Mouse (Mus musculus) hindbrain, postnatal 0 days (tissue): ENCODE measurements around the gene Kif18a. TPM values are rescaled to one million over a fixed set of nuclear protein-coding genes. Genes with fewer than 3 reads are reported as not detected.

Experiments used
- ATAC-seq: fragments of 200-750 bp; cut with Nextera tagmentation; 2 replicates; pipeline ENCODE4 v1.8.0; 2017; ENCODE audit warnings: mild to moderate bottlenecking, moderate TSS enrichment, moderate library complexity
- DNase-seq: peaks from one replicate; pipeline ENCODE4 v3.0.0-alpha.2; 2015; ENCODE audit warnings: low spot score
- H3K27ac ChIP-seq: fragments of 300-500 bp; sonication (generic); 2 replicates; pipeline ENCODE4 v1.5.1; 2014; ENCODE audit warnings: mild to moderate bottlenecking
- H3K27me3 ChIP-seq: fragments of 300-500 bp; sonication (generic); 2 replicates; pipeline ENCODE4 v1.6.1; 2014; ENCODE audit warnings: low read length, mixed read lengths; ENCODE audit not compliant: insufficient read depth
- H3K36me3 ChIP-seq: fragments of 300-500 bp; sonication (generic); 2 replicates; pipeline ENCODE4 v1.6.1; 2014; ENCODE audit warnings: low read length, mixed read lengths; ENCODE audit not compliant: insufficient read depth
- H3K4me1 ChIP-seq: fragments of 300-500 bp; sonication (generic); 2 replicates; pipeline ENCODE4 v1.6.1; 2014; ENCODE audit warnings: antibody characterized with exemption, low read length, mixed read lengths; ENCODE audit not compliant: insufficient read depth
- H3K4me2 ChIP-seq: fragments of 300-500 bp; sonication (generic); 2 replicates; pipeline ENCODE4 v1.6.1; 2014; ENCODE audit warnings: low read depth, mild to moderate bottlenecking, low read length, moderate library complexity, mixed read lengths
- H3K4me3 ChIP-seq: fragments of 300-500 bp; sonication (generic); 2 replicates; pipeline ENCODE4 v1.5.1; 2014; ENCODE audit warnings: low read length
- H3K9ac ChIP-seq: fragments of 300-500 bp; sonication (generic); replicated peaks from 2 replicates; pipeline ENCODE4 v1.6.1; 2014; ENCODE audit warnings: mild to moderate bottlenecking, low read length, moderate library complexity, mixed read lengths
- H3K9me3 ChIP-seq: fragments of 300-500 bp; sonication (generic); 2 replicates; pipeline ENCODE4 v1.6.1; 2016; ENCODE audit warnings: low read length, mixed read lengths
- CTCF ChIP-seq: IDR thresholded peaks from 2 replicates; pipeline ENCODE4 v1.5.1; 2016; ENCODE audit warnings: antibody characterized with exemption, control low read depth, low read depth
- WGBS: fragments of 180-500 bp; shearing (Covaris S2); extraction: QIAGEN DNeasy Blood & Tissue Kit; methylation state at CpG from one replicate; pipeline ENCODE4 v1.1.7; 2014; 5-methylcytosine and 5-hydroxymethylcytosine counted together
- polyA plus RNA-seq: library from polyadenylated mRNA; unstranded; fragments of >200 nt; fragmentation: Nextera tagmentation; extraction: Ambion mirVana; gene quantifications from 2 replicates; pipeline ENCODE4 v1.2.1, GENCODE M21; 2015
- total RNA-seq: library from RNA; depleted of rRNA; stranded (reverse); fragments of >200 nt; gene quantifications from 2 replicates; pipeline ENCODE4 v1.2.3, GENCODE M21; 2014

Gene Kif18a
- total and polyA plus RNA-seq, 2 experiments from 2014 or later, result 3.0 to 3.5 TPM

- H3K9me3 ChIP-seq, result no peaks in the 10 kb centered on the region
- ATAC-seq (no peak), DNase-seq (no peak)
- H3K36me3 ChIP-seq, result no peaks in the 10 kb centered on the region
- no peak overlapping the region for H3K27ac ChIP-seq
- H3K9ac ChIP-seq, result no peak overlapping the region
- no peaks in the 10 kb centered on the region for H3K4me1 ChIP-seq
- no peak for TF ChIP-seq CTCF
- H3K4me2 ChIP-seq, result no peak overlapping the region
- H3K27me3 ChIP-seq, result no peaks in the 10 kb centered on the region
- H3K4me3 ChIP-seq, result no peak overlapping the region
- WGBS, result 88% methylated on average over 4 of the region's 4 CpGs
Measured at GRCm38 (mm10) chr2:109348742-109349141, 68.2 kb downstream of the Kif18a start.

- no peak for TF ChIP-seq CTCF
- Histone ChIP-seq H3K9ac (no peak overlapping the region), H3K4me1 (no peaks in the 10 kb centered on the region), H3K9me3 (no peaks in the 10 kb centered on the region), H3K36me3 (no peaks in the 10 kb centered on the region), H3K4me3 (no peak overlapping the region), H3K4me2 (no peak overlapping the region), H3K27ac (no peak overlapping the region), H3K27me3 (no peaks in the 10 kb centered on the region)
- 70% methylated on average over 3 of the region's 3 CpGs for WGBS
- DNase-seq (no peak), ATAC-seq (no peak)
Measured at GRCm38 (mm10) chr2:109358456-109359141, 78.1 kb downstream of the Kif18a start.

- Histone ChIP-seq H3K27ac (no peak overlapping the region), H3K27me3 (no peaks in the 10 kb centered on the region), H3K4me3 (no peak overlapping the region), H3K9me3 (no peaks in the 10 kb centered on the region), H3K4me1 (no peaks in the 10 kb centered on the region), H3K36me3 (no peaks in the 10 kb centered on the region), H3K9ac (no peak overlapping the region), H3K4me2 (no peak overlapping the region)
- DNase-seq (no peak), ATAC-seq (no peak)
- TF ChIP-seq CTCF, result no peak
- 74% methylated on average over 1 of the region's 1 CpGs for WGBS
Measured at GRCm38 (mm10) chr2:109365962-109366361, 85.4 kb downstream of the Kif18a start.

GRCm38 (mm10) chr2:109374881-109375280 lies 94.3 kb downstream of the Kif18a start:
- 38% methylated on average over 2 of the region's 2 CpGs for WGBS

DNA sequence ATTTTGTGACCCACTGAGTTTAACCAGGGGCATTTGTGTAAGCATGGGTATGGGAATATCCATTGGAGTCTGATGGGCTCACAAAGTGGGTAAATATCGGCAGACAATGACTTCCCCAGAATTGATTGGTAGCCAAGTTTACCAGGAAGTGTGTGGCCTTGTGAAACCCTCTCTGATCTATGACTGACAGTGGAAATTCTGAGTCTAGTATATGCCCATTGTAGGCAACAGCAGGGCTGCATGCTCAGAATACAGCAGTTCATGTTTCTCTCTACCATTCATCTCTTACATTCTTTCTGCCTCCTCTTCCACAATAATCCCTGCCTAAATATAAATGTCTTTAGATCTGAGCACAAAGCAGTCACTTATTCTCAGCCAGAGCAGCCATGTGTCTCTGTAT lies 103.5 kb downstream of the Kif18a start:
- Histone ChIP-seq H3K4me2 (no peak overlapping the region), H3K4me3 (no peak overlapping the region), H3K4me1 (no peaks in the 10 kb centered on the region), H3K9ac (no peak overlapping the region), H3K9me3 (no peaks in the 10 kb centered on the region), H3K36me3 (no peaks in the 10 kb centered on the region), H3K27me3 (no peaks in the 10 kb centered on the region), H3K27ac (no peak overlapping the region)
- no peak for DNase-seq
- no peak for ATAC-seq
- 68% methylated on average over 1 of the region's 1 CpGs for WGBS
- no peak for TF ChIP-seq CTCF

More at GRCm38 (mm10) chr2:109374881-109375280, 94.3 kb downstream of the Kif18a start:
- no peak for TF ChIP-seq CTCF
- Histone ChIP-seq H3K36me3 (no peaks in the 10 kb centered on the region), H3K9me3 (no peaks in the 10 kb centered on the region), H3K4me3 (no peak overlapping the region), H3K9ac (no peak overlapping the region), H3K4me1 (no peaks in the 10 kb centered on the region), H3K27ac (no peak overlapping the region), H3K4me2 (no peak overlapping the region), H3K27me3 (no peaks in the 10 kb centered on the region)
- no peak for ATAC-seq
- DNase-seq, result no peak

DNA sequence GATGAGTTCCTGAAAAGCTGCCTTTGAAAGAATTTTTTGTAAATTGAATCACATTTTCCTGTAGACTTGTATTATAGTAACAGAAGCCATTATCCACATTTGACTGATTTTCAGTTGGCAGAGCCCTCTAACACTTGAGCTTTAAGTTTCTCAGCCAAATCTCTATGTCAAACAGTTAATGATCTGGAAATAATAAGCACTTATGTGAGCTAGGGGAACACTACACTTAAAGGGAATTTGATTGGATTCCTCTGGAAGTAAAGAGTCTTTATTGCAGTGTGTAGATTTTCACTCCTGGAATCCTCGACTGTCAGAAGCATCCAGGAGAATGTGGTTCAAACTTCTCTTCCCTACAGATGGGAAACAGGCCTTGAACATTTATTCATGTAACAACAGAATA lies 105.7 kb downstream of the Kif18a start:
- 38% methylated on average over 1 of the region's 1 CpGs for WGBS
- Histone ChIP-seq H3K4me3 (no peak overlapping the region), H3K4me1 (no peaks in the 10 kb centered on the region), H3K27ac (no peak overlapping the region), H3K36me3 (no peaks in the 10 kb centered on the region), H3K27me3 (no peaks in the 10 kb centered on the region), H3K9ac (no peak overlapping the region), H3K9me3 (no peaks in the 10 kb centered on the region), H3K4me2 (no peak overlapping the region)
- no peak for TF ChIP-seq CTCF
- DNase-seq (peak; percentile 34), ATAC-seq (no peak)

DNA sequence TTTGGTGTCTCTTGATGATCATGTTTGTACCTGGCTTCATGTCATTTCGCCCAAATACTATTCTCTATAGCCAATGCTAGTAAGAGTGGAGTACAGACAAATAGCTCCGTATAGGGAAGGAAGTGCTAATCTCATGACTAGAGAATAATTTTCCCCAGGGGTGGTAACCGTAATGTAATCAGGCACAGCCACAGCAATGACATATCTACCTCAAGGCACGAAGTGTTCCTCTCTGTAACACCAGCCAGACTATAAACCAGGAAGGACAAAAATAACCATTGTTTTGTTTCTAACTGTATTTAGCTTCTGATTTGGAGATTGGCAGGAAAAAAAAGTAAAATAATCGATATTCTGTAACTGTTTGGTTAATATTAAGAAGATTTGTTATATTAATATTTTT lies 108.2 kb downstream of the Kif18a start:
- Histone ChIP-seq H3K27ac (no peak overlapping the region), H3K4me3 (no peak overlapping the region), H3K36me3 (no peaks in the 10 kb centered on the region), H3K4me1 (no peaks in the 10 kb centered on the region), H3K27me3 (no peaks in the 10 kb centered on the region), H3K4me2 (no peak overlapping the region), H3K9me3 (no peaks in the 10 kb centered on the region), H3K9ac (no peak overlapping the region)
- WGBS, result 79% methylated on average over 5 of the region's 5 CpGs
- TF ChIP-seq CTCF, result no peak
- ATAC-seq (no peak), DNase-seq (no peak)
